Mouse (Mus musculus) liver, embryonic 14.5 days (tissue): ENCODE data around the gene Kat8.

Experiments
- CTCF ChIP-seq: IDR thresholded peaks from 2 replicates; pipeline ENCODE4 v1.5.1; 2016; ENCODE audit warnings: antibody characterized with exemption, low read depth, control low read depth
- EP300 ChIP-seq: IDR thresholded peaks from 2 replicates; pipeline ENCODE4 v1.6.1; 2016; ENCODE audit warnings: antibody characterized with exemption, low read depth

- TF ChIP-seq CTCF (no peak), EP300 (no peak)
These were observed 21.8 kb downstream of the Kat8 start for GRCm38 (mm10) chr7:127934075-127934474.
